Mouse (Mus musculus) embryonic fibroblast, embryonic 13.5 days (primary cell): ENCODE measurements around the gene Cd300ld5.

ENCODE experiments used
- CTCF ChIP-seq: IDR thresholded peaks from 2 replicates; pipeline ENCODE4 v1.5.1; 2011; ENCODE audit warnings: mild to moderate bottlenecking, control low read depth, low read length, moderate library complexity, borderline replicate concordance; ENCODE audit not compliant: insufficient read depth
- POLR2A ChIP-seq: IDR thresholded peaks from 2 replicates; pipeline ENCODE4 v1.6.1; 2011; ENCODE audit warnings: low read depth, mild to moderate bottlenecking, control low read depth, low read length, moderate library complexity

DNA sequence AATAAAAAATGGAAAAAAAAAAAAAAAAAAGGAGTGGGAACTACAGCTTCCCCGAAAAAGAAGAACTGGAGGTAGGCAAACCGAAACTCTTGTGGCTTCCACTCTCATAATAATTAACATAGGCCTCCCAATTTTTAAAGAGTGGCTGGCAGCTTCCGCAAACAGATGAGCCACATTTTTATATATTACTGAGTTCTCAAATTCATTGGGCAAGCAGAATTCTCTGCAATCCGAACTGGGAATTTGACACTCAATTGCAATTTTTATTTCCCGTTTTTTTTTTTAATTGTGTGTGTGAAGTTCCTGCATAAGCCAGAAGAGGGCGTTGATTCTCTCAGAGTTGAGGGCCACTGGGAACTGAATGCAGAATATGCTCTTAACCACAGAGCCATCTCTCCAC lies 29.2 kb upstream of the Cd300ld5 start:
- TF ChIP-seq CTCF (no peak), POLR2A (no peak)
